Mouse (Mus musculus): ENCODE measurements at regions not wholly inside any gene's neighbourhood (a gene's known extent, or its start where the extent isn't known, plus 50 kb on each side); places are given as distances from the start of the nearest gene placed in this dataset.
A peak's percentile ranks its signal among the peaks of the same experiment; 100 is the strongest.

GRCm38 (mm10) chr8:26443041-26443440 is 323.7 kb downstream of the Gm45692 start:
- peak; percentile 36 for DNase-seq (ENCODE audit: low read depth)

- no peak for DNase-seq (ENCODE audit: low read depth)
These were observed 324.4 kb downstream of the Gm45692 start for GRCm38 (mm10) chr8:26443735-26444134.

- no peak for DNase-seq (ENCODE audit: low read depth)
These were observed 326.7 kb downstream of the Gm45692 start for GRCm38 (mm10) chr8:26445991-26446390.

GRCm38 (mm10) chr8:26447886-26448640 is 328.7 kb downstream of the Gm45692 start:
- no peak for DNase-seq (ENCODE audit: low read depth)

GRCm38 (mm10) chr8:26449291-26449690 is 330.0 kb downstream of the Gm45692 start:
- DNase-seq (ENCODE audit: low read depth), result no peak

- no peak for DNase-seq (ENCODE audit: low read depth)
These were observed 331.2 kb downstream of the Gm45692 start for GRCm38 (mm10) chr8:26450543-26450942.

GRCm38 (mm10) chr8:26452976-26453573 is 333.7 kb downstream of the Gm45692 start:
- DNase-seq (ENCODE audit: low read depth), result no peak

- no peak for DNase-seq (ENCODE audit: low read depth)
These were observed 346.0 kb downstream of the Gm45692 start for GRCm38 (mm10) chr8:26465346-26465745.

GRCm38 (mm10) chr8:26468441-26468840 is 349.1 kb downstream of the Gm45692 start:
- DNase-seq (ENCODE audit: low read depth), result no peak

GRCm38 (mm10) chr8:26469705-26470104 is 350.4 kb downstream of the Gm45692 start:
- DNase-seq (ENCODE audit: low read depth), result no peak

- DNase-seq (ENCODE audit: low read depth), result no peak
These were observed 352.6 kb downstream of the Gm45692 start for GRCm38 (mm10) chr8:26471811-26472550.

- DNase-seq (ENCODE audit: low read depth), result no peak
These were observed 365.4 kb downstream of the Gm45692 start for GRCm38 (mm10) chr8:26484749-26485148.

- no peak for DNase-seq (ENCODE audit: low read depth)
These were observed 368.5 kb downstream of the Gm45692 start for GRCm38 (mm10) chr8:26487866-26488265.

- no peak for DNase-seq (ENCODE audit: low read depth)
These were observed 369.3 kb downstream of the Gm45692 start for GRCm38 (mm10) chr8:26488590-26488989.

- no peak for DNase-seq (ENCODE audit: low read depth)
These were observed 382.0 kb downstream of the Gm45692 start for GRCm38 (mm10) chr8:26501196-26501813.

GRCm38 (mm10) chr8:26501814-26502572 is 382.7 kb downstream of the Gm45692 start:
- no peak for DNase-seq (ENCODE audit: low read depth)

GRCm38 (mm10) chr8:26502772-26503171 is 383.4 kb downstream of the Gm45692 start:
- DNase-seq (ENCODE audit: low read depth), result no peak

- DNase-seq (ENCODE audit: low read depth), result no peak
These were observed 384.6 kb downstream of the Gm45692 start for GRCm38 (mm10) chr8:26503918-26504317.

- DNase-seq (ENCODE audit: low read depth), result no peak
These were observed 385.1 kb downstream of the Gm45692 start for GRCm38 (mm10) chr8:26504319-26505035.

- DNase-seq (ENCODE audit: low read depth), result no peak
These were observed 388.3 kb downstream of the Gm45692 start for GRCm38 (mm10) chr8:26507611-26508070.

GRCm38 (mm10) chr8:26509254-26509653 is 389.9 kb downstream of the Gm45692 start:
- no peak for DNase-seq (ENCODE audit: low read depth)
